Mouse (Mus musculus): ENCODE measurements around the gene Mob3a.

DNA sequence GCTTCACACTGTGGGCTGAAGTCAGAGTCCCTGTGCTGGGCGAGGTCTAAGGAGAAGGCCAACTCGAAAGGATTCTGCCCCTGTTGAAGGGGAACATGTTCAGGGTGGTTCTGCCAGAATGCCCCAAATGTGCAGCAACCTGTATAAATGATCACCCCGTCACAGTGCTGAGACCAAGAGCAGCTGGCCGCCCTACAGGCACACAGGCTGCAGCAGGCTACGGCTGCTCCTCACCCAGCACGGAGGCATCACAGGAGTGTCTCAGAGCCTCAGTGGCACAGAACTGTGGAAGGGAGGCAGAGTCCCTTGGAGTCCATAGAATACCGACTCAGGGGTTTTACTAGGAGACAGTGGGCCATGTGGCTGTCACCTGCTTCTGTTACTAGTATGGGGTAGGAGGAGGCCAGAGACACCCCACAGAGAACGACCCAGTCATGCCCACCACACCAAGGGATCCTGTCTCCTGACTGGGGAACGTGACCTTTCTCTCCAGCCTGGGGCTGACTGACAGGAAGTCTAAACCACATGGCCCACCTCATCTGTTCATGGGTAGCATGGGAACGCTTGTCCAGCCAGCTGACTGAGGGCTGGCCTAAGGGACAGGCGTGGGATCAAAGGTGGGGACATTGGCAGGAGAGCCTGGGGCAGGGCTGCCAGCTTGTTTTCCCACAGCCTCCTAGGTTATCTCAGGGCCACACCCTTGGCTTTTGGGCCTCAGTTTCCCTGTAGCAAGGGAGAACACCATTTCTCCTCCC is 29.7 kb downstream of the Mob3a start:
- TF ChIP-seq POLR2A (IDR thresholded peaks at IDR 0.05; ENCODE audit: insufficient read length, low read depth) (peak; percentile 26), USF1 (IDR thresholded peaks at IDR 0.05; ENCODE audit: low read depth) (no peak), MYOG (IDR thresholded peaks at IDR 0.05; ENCODE audit: control insufficient read depth in 1 of 3, insufficient read depth in 1 of 3, insufficient read length in 2 of 3, low read depth in 2 of 3) (peak in 1 of 3 experiments; percentile 81), CEBPB (IDR thresholded peaks at IDR 0.05; ENCODE audit: insufficient read depth, poor library complexity, severe bottlenecking) (no peak), POLR2AphosphoS2 (IDR thresholded peaks at IDR 0.05; ENCODE audit: insufficient read length, low read depth) (no peak), TCF12 (IDR thresholded peaks at IDR 0.05; ENCODE audit: insufficient read depth, poor library complexity, severe bottlenecking) (no peak), MYOD1 (IDR thresholded peaks at IDR 0.05; ENCODE audit: control insufficient read depth in 1 of 3, insufficient read length in 2 of 3, low read depth in 2 of 3) (peak in 1 of 3 experiments; percentile 81), TCF3 (IDR thresholded peaks at IDR 0.05; ENCODE audit: insufficient read length, low read depth) (no peak), REST (IDR thresholded peaks at IDR 0.05; ENCODE audit: insufficient read depth, insufficient read length) (no peak)
